20 mouse cellular contexts compared by ENCODE assay signal in genomic region chr4:119313756-119314155, GRCm38 (mm10). TPM values are rescaled to one million over a fixed set of nuclear protein-coding genes. Genes with fewer than 3 reads are reported as not detected.
"Had no signal": no experiment of that assay in that cellular context is flagged by ENCODE, and none has a peak within 500 bp of the region (broad histone marks: within the 10 kb centered on the region; RNA-seq: fewer than 3 reads in every experiment).

No protein-coding gene starts in this region.

- H3K27ac ChIP-seq: liver, embryonic 12.5 days; liver, embryonic 14.5 days; macrophage; midbrain, embryonic 13.5 days; midbrain, embryonic 15.5 days; neural tube, embryonic 12.5 days; stomach, embryonic 15.5 days; stomach, postnatal 0 days had no signal

- DNase-seq: lung, embryonic 14.5 days; lung, postnatal 10 days; right cerebral cortex, postnatal 25 days; right cerebral cortex, postnatal 4 days; thymus, adult 2 months; thymus, postnatal 25 days; thymus, postnatal 4 days had no signal

- H3K4me3 ChIP-seq: liver, embryonic 12.5 days; megakaryocyte, embryonic 14.5 days; midbrain, embryonic 13.5 days; midbrain, embryonic 15.5 days; neural tube, embryonic 12.5 days; stomach, embryonic 15.5 days had no signal

- H3K4me2 ChIP-seq: liver, embryonic 12.5 days; lung, embryonic 14.5 days; midbrain, embryonic 11.5 days; midbrain, embryonic 13.5 days; midbrain, embryonic 15.5 days; neural tube, embryonic 12.5 days; stomach, embryonic 15.5 days had no signal

- H3K4me1 ChIP-seq: midbrain, embryonic 13.5 days; neural tube, embryonic 12.5 days; stomach, embryonic 15.5 days had no signal

- H3K27me3 ChIP-seq: liver, embryonic 12.5 days; megakaryocyte, embryonic 14.5 days; midbrain, embryonic 13.5 days; midbrain, embryonic 15.5 days; neural tube, embryonic 12.5 days; stomach, embryonic 15.5 days had no signal

- H3K9me3 ChIP-seq: liver, embryonic 12.5 days; megakaryocyte, embryonic 14.5 days; midbrain, embryonic 13.5 days; midbrain, embryonic 15.5 days; neural tube, embryonic 12.5 days; stomach, embryonic 15.5 days had no signal

- ATAC-seq: liver, embryonic 12.5 days; midbrain, embryonic 13.5 days; midbrain, embryonic 15.5 days had no signal

- H3K9ac ChIP-seq: liver, embryonic 12.5 days; liver, embryonic 14.5 days; lung, embryonic 14.5 days; midbrain, embryonic 13.5 days; midbrain, embryonic 15.5 days; neural tube, embryonic 12.5 days; stomach, embryonic 15.5 days had no signal

RNA-seq across cellular contexts. Expression of gene Cldn19, which starts 58.5 kb away (rescaled TPM):
- polyA plus RNA-seq: liver, embryonic 12.5 days; liver, embryonic 14.5 days; liver, embryonic 16.5 days; lung, embryonic 14.5 days; macrophage; small intestine, adult 2 months; stomach, embryonic 15.5 days; stomach, postnatal 0 days; testis, adult 2 months had no signal
